Mouse (Mus musculus) liver, embryonic 14 days (tissue): Measurements from ENCODE around the gene Nr1i3. TPM values are rescaled to one million over a fixed set of nuclear protein-coding genes. Genes with fewer than 3 reads are reported as not detected.

Experiments used
- polyA plus RNA-seq: library from polyadenylated mRNA; depleted of rRNA; stranded (reverse); fragments of >200 nt; gene quantifications from 2 replicates; pipeline ENCODE4 v1.2.3, GENCODE M21; 2012; rRNA removed

The Nr1i3 gene
- 0.59 and 0.90 TPM in 2 replicates for polyA plus RNA-seq

DNA sequence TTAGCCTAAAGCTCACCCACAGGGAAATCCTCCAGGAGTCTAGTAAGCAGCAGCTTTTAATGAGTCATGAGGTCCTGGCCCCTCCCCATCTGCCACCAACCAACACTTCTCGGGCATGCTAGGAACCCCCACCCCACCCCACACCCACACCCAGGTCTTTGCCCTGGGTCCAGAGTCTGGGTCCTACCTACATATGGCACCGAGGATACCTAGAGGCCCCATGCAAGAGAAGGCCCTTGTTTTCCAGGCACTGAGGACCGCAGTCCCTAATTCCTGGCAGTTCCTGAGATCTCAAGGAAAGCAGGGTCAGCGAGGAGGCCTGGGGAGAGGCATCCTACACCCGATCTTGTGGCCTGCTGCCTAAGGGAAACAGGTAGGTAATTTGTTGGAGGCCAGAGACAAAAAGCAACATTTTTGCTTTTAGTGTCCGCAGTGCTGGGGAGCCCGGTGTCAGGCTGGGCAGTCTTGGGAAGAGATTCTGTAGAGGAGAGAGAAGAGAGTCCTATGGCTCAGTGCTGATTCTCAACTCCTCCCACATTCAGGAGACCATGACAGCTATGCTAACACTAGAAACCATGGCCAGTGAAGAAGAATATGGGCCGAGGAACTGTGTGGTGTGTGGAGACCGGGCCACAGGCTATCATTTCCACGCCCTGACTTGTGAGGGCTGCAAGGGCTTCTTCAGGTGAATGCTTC, at the start of gene Nr1i3:
Nr1i3 (plus strand) TSS at position 170 of the 696 bp plus-strand sequence.

DNA sequence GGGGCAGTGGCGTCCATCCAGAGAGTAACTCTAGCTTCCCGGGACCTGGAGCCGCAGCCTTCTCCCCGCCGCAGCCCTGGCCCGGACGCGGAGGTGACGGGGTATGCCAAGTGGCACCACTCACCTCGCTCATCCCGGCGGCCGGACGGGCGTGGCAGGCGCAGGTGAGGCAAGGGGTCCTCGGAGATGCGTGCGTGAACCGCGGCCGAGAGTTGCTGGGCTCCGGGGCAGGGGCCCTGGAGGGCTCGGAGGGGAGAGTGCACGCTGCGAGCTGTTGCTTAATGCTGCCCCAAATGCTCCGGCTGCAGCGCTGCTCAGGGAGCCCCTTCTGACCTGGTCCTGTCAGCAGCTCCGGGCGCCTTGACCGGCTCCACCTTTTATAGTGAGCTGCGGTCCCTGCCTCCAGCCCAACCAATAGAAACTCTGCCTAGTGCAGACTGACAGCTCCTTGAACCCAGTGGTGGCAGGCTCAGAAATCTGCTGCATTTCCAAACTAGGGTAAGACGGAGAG, 17.8 kb upstream of the Nr1i3 start, which contains the start of gene Pcp4l1:
Pcp4l1 (minus strand) TSS at position 382 of the 511 bp plus-strand sequence.

DNA sequence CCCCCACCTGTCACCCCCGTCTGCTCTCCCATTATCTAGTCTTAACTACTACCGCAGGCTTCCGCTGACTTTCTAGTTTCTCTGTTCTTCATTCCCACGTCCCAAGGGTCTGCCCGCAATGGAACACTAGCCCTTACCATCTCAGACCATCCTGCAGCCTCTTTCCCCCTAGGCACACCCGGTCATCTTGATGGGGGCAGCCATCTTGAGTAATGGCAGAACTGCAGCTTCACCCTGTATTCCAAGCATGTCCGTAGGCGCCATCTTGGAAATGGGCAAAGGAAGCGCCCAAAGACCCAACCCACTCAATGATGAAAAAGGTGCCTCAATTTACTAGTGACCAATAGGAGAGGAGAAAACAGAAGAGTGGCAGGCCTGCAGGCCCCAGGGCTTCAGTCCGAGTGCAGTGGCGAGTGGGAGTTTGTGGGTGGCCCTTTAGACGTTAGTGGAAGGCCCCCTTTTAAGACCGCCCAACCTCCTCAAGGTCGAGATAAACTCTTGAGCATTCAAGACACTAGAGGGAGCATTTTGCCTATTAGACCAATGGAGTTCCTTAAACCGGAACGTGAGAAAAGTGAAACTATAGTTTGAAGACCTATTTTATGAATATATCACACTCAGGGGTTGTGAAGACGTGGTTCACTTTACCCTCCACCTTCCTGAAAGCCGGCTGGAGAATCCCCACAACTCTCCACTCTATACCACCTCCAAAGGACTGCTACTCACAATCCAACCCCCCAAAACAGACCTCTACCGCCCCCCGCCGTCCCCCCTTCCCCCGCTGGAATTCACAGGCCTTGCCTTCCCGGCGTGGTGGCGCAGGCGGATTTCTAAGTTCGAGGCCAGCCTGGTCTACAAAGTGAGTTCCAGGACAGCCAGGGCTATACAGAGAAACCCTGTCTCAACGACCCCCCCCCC, 8.7 kb downstream of the Nr1i3 start, which contains the start of gene Tomm40l:
Tomm40l (minus strand) TSS at position 277 of the 918 bp plus-strand sequence.

DNA sequence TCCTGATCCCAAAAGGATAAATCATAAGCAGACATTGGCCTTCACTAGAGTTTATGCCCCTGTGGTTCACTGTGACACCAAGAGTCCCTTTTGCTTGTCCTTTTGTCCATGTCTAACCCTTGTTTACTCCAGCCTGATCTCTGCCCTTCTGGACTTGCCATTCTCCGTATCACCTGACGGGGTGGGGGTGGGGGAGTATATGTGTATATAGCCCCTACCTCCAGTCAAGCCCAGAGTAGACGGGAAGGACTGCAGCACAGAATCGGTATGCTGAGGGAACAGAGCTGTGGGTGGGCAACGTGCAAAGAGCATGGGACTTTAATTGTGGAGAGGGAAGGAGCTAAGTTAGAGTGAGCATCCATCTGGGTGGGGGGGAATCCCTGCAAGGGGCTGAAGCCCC, 11.1 kb downstream of the Nr1i3 start, which contains the start of gene Apoa2:
Apoa2 (plus strand) TSS at position 198 of the 400 bp plus-strand sequence.

DNA sequence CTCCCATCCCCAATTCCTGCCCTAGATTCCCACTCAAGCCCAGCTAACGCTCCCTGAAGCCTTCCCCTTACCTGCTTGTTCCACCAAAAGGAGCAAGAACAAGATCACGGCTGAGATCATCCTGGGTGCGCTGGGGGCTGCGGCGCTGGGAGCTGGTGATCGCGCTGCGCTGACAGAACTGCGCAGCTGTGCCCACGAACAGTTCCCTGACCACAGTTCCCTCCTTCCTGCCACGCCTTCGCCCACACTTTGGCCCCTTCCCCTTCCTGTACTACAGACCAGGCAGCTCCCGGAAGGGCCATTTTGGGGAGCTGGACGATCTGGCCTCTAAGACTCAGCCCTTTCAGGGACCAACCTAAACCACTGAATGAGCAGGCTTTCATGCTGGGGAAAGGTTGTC, 20.4 kb downstream of the Nr1i3 start, which contains the start of gene Fcer1g:
Fcer1g (minus strand) TSS at position 240 of the 400 bp plus-strand sequence.

DNA sequence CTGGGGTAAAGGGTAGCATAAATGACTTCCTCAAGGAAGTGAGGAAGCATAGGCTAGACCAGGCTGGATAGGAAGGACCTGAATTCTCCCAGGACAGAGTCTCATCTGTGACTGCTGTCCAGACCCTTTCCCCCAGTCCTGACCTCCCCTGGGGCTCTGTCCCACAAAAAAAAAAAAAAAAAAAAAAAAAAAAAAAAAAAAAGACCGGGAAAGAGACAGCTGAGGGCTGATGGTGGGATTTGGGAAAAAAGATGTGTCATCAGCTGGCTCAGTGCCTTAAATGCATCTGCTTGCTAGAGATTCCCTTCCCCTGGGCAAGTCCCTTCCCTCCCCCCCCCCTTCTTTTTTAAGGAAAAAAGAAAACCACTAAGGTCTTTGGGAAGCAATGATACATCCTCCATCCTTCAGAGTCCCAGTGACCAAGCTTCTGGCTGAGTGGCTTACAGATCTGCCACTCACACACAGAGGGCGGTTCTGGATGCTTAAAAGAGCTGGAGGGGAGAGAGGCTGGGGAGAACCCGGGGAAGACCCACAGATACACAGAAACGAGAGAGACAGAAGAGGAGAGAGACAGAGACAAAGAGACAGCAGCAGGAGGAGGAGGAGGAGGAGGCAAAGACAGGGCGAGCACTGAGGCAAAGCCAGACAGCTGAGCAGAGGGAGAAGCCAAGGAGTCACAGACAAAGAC, 36.3 kb downstream of the Nr1i3 start, which contains the start of gene Adamts4:
Adamts4 (plus strand) TSS at position 509 of the 688 bp plus-strand sequence.

DNA sequence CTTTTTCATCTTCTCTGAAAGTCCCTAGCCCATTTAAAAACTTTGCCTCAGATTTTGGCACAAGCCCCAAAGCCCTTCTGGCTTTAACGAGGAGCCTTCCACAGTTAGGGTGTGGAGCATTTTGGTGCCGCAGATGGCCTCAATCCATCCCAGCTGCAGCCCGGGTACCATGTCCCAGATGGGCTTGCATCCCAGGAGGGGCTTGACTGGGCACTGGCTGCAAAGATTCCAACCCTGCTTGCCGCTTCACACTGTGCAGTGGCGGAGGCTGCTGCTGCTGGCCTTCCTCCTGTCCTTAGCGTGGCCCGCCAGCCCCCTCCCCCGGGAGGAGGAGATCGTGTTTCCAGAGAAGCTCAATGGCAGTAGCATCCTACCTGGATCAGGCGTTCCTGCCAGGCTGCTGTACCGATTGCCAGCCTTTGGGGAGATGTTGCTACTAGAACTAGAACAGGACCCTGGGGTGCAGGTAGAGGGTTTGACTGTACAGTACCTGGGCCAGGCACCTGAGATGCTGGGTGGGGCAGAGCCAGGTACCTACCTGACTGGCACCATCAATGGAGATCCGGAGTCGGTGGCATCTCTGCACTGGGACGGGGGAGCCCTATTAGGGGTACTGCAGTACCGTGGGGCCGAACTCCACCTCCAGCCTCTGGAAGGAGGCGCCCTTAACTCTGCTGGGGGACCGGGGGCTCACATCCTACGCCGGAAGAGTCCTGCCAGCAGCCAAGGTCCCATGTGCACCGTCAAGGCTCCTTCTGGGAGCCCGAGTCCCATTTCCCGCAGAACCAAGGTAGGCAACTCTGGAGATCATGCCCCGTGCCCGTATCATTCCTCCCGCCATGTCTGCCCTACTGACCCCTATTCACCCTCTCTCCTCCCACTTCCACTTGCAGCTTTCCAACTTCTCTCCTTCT, 37.2 kb downstream of the Nr1i3 start, which contains the start of gene Ndufs2:
Ndufs2 (minus strand) TSS at position 709 of the 914 bp plus-strand sequence.

DNA sequence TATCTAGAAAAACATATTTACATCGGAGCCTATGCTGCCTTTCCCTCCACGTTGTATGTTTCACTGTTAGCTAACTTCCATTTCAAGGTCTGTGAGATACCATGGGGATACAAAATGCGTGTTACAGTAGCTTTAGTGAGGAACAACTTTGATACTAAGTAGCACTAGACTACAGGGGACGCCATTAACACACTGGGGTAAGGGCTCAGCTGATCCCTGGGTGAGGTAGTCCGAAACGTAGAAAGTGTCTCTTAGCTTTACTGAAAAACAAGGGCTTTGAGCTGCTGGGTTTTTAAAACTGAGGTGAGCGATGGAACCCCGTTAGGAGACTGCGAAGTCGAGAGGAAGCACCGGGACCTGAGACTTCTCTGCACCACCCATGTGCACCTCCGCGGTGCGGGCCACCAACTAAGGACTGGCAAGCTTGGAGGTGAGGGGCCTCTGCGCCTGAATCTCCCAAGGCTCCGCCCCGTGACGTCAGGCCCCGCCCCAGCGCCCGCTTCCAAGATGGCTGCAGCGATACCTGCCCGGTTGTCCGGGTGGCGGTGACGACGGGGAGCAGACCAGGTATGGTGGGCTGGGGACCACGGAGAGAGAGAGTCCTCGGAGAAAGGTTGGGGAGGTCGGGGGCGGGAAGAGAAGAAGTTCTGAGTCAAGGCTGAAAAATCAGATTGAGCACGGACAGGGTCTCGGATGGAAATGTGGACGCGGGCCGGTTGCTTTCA, 56.2 kb downstream of the Nr1i3 start, which contains the start of gene B4galt3:
B4galt3 (plus strand) TSS at position 481 of the 725 bp plus-strand sequence.

Other genes with a start within 250 kb of the Nr1i3 start
- gene Fcgr2b, start 237.4 kb upstream of the Nr1i3 start, polyA plus RNA-seq: 2.3 and 3.0 TPM in 2 replicates
- gene Fcgr4, start 195.1 kb upstream of the Nr1i3 start, polyA plus RNA-seq: 2.2 and 3.8 TPM in 2 replicates
- 14.0 and 18.2 TPM in 2 replicates for gene Fcgr3, start 149.0 kb upstream of the Nr1i3 start, polyA plus RNA-seq
- 2.0 and 2.2 TPM in 2 replicates for gene Cfap126, start 100.1 kb upstream of the Nr1i3 start, polyA plus RNA-seq
- 101 and 123 TPM in 2 replicates for gene Sdhc, start 63.4 kb upstream of the Nr1i3 start, polyA plus RNA-seq
- 0.08 and 0.11 TPM in 2 replicates for gene Mpz, start 63.3 kb upstream of the Nr1i3 start, polyA plus RNA-seq
- 1.0 and 1.1 TPM in 2 replicates for gene Pcp4l1, start 17.7 kb upstream of the Nr1i3 start, polyA plus RNA-seq
- gene Tomm40l, start 8.5 kb downstream of the Nr1i3 start, polyA plus RNA-seq: 10.6 and 11.9 TPM in 2 replicates
- 2,548 and 2,817 TPM in 2 replicates for gene Apoa2, start 11.1 kb downstream of the Nr1i3 start, polyA plus RNA-seq
- 41.9 and 56.5 TPM in 2 replicates for gene Fcer1g, start 20.4 kb downstream of the Nr1i3 start, polyA plus RNA-seq
- gene Adamts4, start 36.5 kb downstream of the Nr1i3 start, polyA plus RNA-seq: 0.18 and 0.24 TPM in 2 replicates
- gene Ndufs2, start 37.4 kb downstream of the Nr1i3 start, polyA plus RNA-seq: 80.1 and 91.3 TPM in 2 replicates
- 12.0 and 15.2 TPM in 2 replicates for gene B4galt3, start 56.4 kb downstream of the Nr1i3 start, polyA plus RNA-seq
- gene Ppox, start 67.2 kb downstream of the Nr1i3 start, polyA plus RNA-seq: 138 and 165 TPM in 2 replicates
- 16.5 and 19.1 TPM in 2 replicates for gene Usp21, start 74.0 kb downstream of the Nr1i3 start, polyA plus RNA-seq
- 21.5 and 27.7 TPM in 2 replicates for gene Ufc1, start 81.1 kb downstream of the Nr1i3 start, polyA plus RNA-seq
- 15.6 and 18.6 TPM in 2 replicates for gene Dedd, start 115.2 kb downstream of the Nr1i3 start, polyA plus RNA-seq
- gene Nit1, start 131.7 kb downstream of the Nr1i3 start, polyA plus RNA-seq: 20.0 and 23.2 TPM in 2 replicates
- gene Pfdn2, start 131.7 kb downstream of the Nr1i3 start, polyA plus RNA-seq: 41.8 and 44.2 TPM in 2 replicates
- gene Klhdc9, start 146.8 kb downstream of the Nr1i3 start, polyA plus RNA-seq: 0.23 and 0.24 TPM in 2 replicates
- 0.06 and 0.21 TPM in 2 replicates for gene Nectin4, start 156.1 kb downstream of the Nr1i3 start, polyA plus RNA-seq
- 2.7 and 3.5 TPM in 2 replicates for gene Arhgap30, start 175.0 kb downstream of the Nr1i3 start, polyA plus RNA-seq
- 13.6 and 16.4 TPM in 2 replicates for gene Usf1, start 197.3 kb downstream of the Nr1i3 start, polyA plus RNA-seq
- 0.86 and 0.90 TPM in 2 replicates for gene Tstd1, start 204.9 kb downstream of the Nr1i3 start, polyA plus RNA-seq
- 12.0 and 13.4 TPM in 2 replicates for gene F11r, start 223.6 kb downstream of the Nr1i3 start, polyA plus RNA-seq